Mouse (Mus musculus) adrenal gland, postnatal 10 days (tissue): ENCODE measurements at regions not wholly inside any gene's neighbourhood (a gene's known extent, or its start where the extent isn't known, plus 50 kb on each side); places are given as distances from the start of the nearest gene placed in this dataset.

Experiments
- DNase-seq: peaks from one replicate; pipeline ENCODE4 v3.0.0; 2021; ENCODE audit warnings: mixed read lengths

DNA sequence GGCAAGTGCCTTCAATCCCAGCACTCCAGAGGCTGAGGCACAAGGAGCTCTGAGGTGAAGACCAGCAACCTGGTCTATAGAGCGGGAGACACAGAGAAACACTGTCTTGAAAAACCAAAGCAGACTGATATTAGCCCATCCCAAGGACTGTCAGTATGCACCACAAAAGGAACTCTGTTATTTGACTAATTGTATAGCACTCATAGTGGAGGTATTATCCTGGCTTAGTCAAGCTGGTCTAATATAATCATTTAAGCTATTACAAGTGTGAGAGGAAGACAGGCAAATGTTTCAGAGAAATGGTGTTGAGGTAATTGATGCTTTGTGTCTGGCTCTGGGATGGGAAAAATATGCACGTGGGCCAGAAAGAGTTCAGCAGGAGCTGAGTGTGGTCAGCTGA lies 121.3 kb upstream of the Vegfc start:
- no peak for DNase-seq

DNA sequence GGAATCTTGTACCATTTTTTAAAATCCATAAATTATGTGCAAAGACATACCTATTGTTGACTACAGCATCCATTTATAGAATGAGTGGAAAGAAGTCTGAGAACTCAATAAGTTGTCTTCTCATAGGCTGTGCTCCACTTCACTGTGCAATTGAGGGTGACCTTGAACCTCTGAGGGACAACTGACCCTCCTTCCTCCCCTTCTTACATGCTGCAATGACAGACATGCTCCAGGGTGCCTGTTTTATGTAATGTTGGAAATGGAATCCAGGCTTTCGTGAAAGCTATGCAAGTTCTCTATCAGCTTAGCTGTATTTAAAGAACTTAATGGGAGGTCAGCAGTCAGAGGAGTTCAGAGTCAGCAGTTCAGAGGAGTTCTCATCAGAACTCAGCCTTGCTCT lies 118.9 kb upstream of the Vegfc start:
- no peak for DNase-seq

DNA sequence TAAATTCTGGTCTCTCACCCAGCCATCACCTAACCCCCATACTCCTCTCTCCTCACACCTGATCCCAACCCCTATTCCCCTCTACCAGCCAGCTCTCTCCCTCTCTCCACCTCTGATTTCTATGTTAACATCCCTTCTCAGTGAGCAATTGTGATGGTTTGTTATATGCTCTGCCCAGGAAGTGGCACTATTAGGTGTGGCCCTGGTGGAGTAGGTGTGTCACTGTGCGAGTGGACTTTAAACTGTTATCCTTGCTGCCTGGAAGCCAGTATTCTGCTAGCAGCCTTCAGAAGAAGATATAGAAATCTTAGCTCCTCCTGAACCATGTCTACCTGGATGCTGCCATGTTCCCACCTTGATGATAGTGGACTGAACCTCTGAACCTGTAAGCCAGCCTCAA lies 114.4 kb upstream of the Vegfc start:
- no peak for DNase-seq

DNA sequence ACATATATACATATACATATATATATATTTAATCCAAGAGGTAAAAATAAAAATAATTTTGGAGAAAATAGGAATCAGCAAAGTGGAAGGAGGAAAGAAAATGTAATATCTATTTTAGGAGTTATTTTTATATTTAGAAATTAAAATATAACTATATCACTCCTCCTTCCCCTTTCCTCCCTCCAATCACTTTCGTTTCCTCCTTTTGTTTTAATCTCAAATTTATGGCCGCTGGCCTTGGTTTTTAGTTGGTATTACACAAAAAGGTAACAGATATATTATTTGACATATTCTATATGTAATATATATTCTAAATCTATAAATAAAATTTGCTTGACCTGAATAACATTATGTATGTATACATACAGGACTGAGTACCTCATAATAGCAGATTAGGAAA lies 93.1 kb upstream of the Vegfc start:
- DNase-seq, result no peak

DNA sequence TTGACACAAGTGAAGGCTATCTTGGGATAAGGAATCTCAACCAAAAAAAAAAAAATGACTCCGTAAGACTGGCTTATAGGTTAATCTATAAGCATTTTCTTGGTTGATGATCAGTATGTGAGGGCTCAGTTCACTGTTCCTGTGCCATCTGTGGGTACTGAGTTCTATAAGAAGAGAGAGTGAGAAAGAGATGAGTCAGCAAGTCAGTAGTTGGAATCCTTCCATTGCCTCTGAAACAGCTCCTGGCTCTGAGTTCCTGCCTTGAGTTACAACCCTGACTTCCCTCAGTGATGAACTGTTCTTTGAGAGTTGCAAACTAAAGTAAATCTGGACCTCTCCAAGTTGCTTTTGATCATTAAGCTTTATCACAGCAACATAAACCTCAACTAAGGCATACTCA lies 91.7 kb upstream of the Vegfc start:
- no peak for DNase-seq

DNA sequence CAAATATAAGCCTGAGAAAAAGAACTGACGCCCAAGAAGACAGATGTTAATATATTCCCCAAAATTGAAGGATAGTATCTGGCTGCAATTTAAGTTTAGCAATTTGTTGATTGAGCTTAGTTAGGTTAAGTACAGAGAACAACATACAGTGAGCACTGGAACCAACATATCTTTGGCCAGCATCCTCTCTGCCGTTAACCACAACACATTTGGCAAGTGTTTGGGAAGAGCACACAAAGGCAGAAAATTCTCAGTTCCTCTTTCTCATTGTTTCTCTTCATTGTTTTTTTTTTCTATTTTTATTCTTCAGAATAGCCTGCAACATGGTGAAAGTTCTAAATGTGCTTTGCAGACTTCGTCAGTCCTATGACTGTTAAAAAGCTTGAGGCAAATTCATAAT lies 83.2 kb upstream of the Vegfc start:
- no peak for DNase-seq

DNA sequence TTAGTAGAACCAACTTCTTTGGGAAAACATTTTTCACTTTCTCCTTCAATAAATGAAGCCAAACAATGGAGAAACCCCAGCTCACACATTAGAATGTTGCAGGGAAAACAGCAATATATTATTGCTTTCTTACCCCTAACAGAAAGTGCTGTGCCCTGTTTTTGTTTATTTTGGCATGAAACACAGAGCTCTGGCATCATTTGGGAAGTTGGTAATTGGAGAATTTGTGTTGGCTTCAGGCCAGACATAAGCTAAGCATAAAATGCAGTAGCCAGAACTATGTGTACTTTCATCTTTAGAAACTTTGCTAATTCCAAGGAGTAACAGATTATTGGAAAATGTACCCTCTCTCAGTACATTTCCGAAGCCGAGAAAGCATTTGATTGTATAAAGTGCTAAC lies 79.9 kb upstream of the Vegfc start:
- DNase-seq, result peak; percentile 2

DNA sequence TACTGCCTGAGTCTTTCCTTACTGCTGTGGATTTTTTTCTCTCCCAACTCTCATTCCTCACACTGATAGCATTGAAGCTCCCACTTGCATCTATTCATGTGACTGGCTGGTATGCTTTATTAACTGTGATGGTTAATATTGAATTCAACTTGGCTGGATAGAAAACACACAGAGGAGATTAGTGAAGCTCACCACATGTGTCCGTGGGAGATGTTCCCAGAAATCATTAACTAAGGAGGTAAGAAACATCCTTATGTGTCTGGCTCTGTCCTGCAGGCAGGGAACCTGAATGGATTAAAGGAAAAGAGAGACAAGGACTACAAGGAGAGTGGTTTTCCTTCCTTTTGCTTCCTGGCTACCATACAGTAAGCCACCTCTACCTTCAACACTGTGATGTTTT lies 74.5 kb upstream of the Vegfc start:
- no peak for DNase-seq

DNA sequence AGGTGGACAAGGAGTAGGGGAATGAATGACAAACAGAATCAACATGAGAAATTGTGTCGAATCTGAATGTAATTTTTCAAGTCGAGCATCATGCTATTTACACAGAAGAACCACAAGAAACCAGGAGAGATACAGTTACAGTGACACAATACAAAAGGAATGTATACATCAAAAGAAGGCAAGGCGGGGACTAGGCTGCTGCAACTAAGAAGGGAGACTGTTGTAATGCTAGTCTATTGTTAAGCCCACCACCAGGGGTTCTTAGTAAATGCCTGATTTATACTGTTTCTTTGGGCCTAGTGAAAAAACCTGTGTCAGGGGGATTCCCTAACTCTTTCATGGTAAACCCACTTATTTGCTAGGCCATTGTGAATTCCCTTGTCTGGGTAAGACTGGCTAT lies 63.3 kb upstream of the Vegfc start:
- no peak for DNase-seq

DNA sequence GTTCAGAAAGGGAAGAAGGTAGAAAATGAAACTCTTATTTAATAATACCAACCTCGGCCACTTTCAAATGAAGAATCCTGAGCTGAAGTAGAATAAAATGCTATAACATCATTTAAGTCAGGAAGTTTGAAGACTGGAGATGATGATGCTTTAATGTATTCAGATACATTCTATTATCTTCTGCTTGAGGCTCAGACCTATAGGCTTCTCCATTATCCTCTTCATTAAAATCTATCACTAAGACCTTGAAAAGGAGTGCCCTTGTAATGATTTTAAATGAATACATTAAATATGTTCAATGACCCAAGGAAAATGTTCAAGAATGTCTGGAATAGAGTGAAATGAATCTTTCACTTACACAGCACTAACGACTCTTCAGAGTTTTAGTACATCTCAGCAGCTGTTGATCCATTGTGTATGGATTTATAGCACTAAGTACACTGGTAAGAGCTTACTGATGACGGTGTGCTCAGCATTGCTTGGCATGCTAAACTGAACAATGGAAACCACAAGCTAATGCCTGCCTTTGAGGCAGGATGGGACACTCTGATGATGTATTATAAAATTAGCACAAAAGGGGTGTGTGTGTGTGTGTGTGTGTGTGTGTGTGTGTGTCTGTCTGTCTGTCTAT lies 58.8 kb upstream of the Vegfc start:
- DNase-seq, result no peak
